Comparison of ENCODE assay signal across 10 mouse cellular contexts in genomic region chr5:120322031-120322731, GRCm38 (mm10).
DNase-seq lines count a peak whose midpoint lies in the region; ATAC-seq and TF ChIP-seq lines count a peak whose summit lies in the region.
"Had no signal": no experiment of that assay in that cellular context is flagged by ENCODE, and none has a peak within 500 bp of the region (broad histone marks: within the 10 kb centered on the region; RNA-seq: fewer than 3 reads in every experiment).

No protein-coding gene starts in this region.

- H3K4me2 ChIP-seq in embryonic facial prominence, embryonic 15.5 days (replicated peaks): peak overlapping the region; percentile 48
- peak overlapping the region; percentile 44 for H3K4me2 ChIP-seq in stomach, embryonic 14.5 days (replicated peaks; ENCODE audit: low read depth, low read length)

- TF ChIP-seq CTCF in layer of hippocampus, adult 2 months (conservative IDR thresholded peaks at IDR 0.05): no peak

- H3K4me1 ChIP-seq in embryonic facial prominence, embryonic 15.5 days: peaks cover 11% of the 10 kb centered on the region; the same call in 1 of the 2 replicates
- H3K4me1 ChIP-seq in limb, embryonic 10.5 days: peaks cover 10% of the 10 kb centered on the region
- peaks cover 4% of the 10 kb centered on the region for H3K4me1 ChIP-seq in stomach, embryonic 14.5 days (ENCODE audit: control insufficient read depth, insufficient read depth, low read length)

- 2% methylated on average over 30 of the region's 30 CpGs for WGBS in embryonic facial prominence, embryonic 15.5 days
- WGBS in limb, embryonic 10.5 days: under 1% methylated on average over 30 of the region's 30 CpGs
- 2% methylated on average over 29 of the region's 30 CpGs for WGBS in stomach, embryonic 14.5 days

- no peaks in the 10 kb centered on the region for H3K36me3 ChIP-seq in embryonic facial prominence, embryonic 15.5 days
- H3K36me3 ChIP-seq in limb, embryonic 10.5 days: no peaks in the 10 kb centered on the region
- H3K36me3 ChIP-seq in stomach, embryonic 14.5 days (ENCODE audit: control insufficient read depth, insufficient read depth, low read length): no peaks in the 10 kb centered on the region

- no peak for ATAC-seq in embryonic facial prominence, embryonic 15.5 days (ENCODE audit: insufficient number of reproducible peaks, low FRiP score, low TSS enrichment, low read depth)
- ATAC-seq in stomach, embryonic 14.5 days (ENCODE audit: insufficient number of reproducible peaks, insufficient read depth, low FRiP score, low read depth): no peak

- H3K27ac ChIP-seq in layer of hippocampus, adult 2 months: no peak overlapping the region
- H3K27ac ChIP-seq in embryonic facial prominence, embryonic 15.5 days (replicated peaks): no peak overlapping the region
- peak overlapping the region; percentile 66 for H3K27ac ChIP-seq in limb, embryonic 10.5 days
- no peak overlapping the region for H3K27ac ChIP-seq in stomach, embryonic 14.5 days (ENCODE audit: low read length)

- H3K9me3 ChIP-seq in embryonic facial prominence, embryonic 15.5 days (replicated peaks): no peaks in the 10 kb centered on the region
- H3K9me3 ChIP-seq in limb, embryonic 10.5 days (replicated peaks): no peaks in the 10 kb centered on the region
- no peaks in the 10 kb centered on the region for H3K9me3 ChIP-seq in stomach, embryonic 14.5 days (ENCODE audit: control insufficient read depth, low read depth, low read length)

- H3K4me3 ChIP-seq in layer of hippocampus, adult 2 months: peak overlapping the region; percentile 11; the same call in 1 of the 2 replicates
- peak overlapping the region; percentile 27 for H3K4me3 ChIP-seq in embryonic facial prominence, embryonic 15.5 days (replicated peaks)
- H3K4me3 ChIP-seq in limb, embryonic 10.5 days: peak overlapping the region; percentile 40
- H3K4me3 ChIP-seq in stomach, embryonic 14.5 days (ENCODE audit: low read depth, low read length): peak overlapping the region; percentile 25

- H3K9ac ChIP-seq in embryonic facial prominence, embryonic 15.5 days: no peak overlapping the region
- no peak overlapping the region for H3K9ac ChIP-seq in stomach, embryonic 14.5 days (replicated peaks; ENCODE audit: low read depth, low read length)

- DNase-seq in layer of hippocampus, adult 2 months (ENCODE audit: low spot score in 2 of 2): no peak
- no peak for DNase-seq in layer of hippocampus, adult 9-11 months
- DNase-seq in limb, embryonic 10.5 days (ENCODE audit: low spot score): no peak
- DNase-seq in right cerebral cortex, postnatal 25 days: no peak
- no peak for DNase-seq in gastrocnemius, adult 18-20 months (ENCODE audit: low spot score)
- no peak for DNase-seq in left cerebral cortex, adult 18-20 months (ENCODE audit: low spot score in 2 of 2)
- DNase-seq: cerebellum, adult 18-20 months; heart, adult 18-20 months had no signal

- peaks cover 29% of the 10 kb centered on the region for H3K27me3 ChIP-seq in embryonic facial prominence, embryonic 15.5 days
- H3K27me3 ChIP-seq in limb, embryonic 10.5 days (ENCODE audit: low read depth, poor library complexity, severe bottlenecking): peaks cover 87% of the 10 kb centered on the region
- H3K27me3 ChIP-seq in stomach, embryonic 14.5 days (ENCODE audit: control insufficient read depth, insufficient read depth, low read length): no peaks in the 10 kb centered on the region
